8 mouse cellular contexts compared by ENCODE assay signal in the genomic region with DNA sequence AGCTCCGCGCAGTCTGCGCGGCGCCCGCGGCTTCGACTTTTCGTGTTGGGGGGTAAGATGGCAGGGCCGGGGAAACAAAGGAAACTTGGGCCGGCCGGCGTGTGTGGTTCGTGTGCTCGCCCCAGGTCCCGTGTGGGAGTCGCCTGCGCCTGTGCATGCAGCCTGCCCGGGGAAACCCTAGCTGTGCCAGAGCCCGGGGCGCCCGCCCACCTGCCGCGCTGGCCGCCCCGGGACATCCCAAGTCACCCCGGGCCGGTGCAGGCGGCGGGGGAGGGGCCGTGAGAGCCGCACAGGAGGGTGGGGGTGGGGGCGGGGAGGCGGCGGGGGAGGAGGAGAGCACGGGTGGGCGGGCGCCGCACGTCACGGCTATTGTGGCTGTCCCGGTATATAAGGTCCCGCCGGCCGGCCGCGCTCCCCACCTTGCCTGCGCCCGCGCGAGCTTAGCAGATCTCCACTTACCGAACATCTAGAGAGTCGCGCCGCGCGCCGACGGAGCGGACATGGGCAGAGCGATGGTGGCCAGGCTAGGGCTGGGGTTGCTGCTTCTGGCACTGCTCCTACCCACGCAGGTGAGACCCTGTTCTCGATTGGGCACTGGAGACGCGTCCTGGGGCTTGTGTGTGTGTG. TPM values are rescaled to one million over a fixed set of nuclear protein-coding genes. Genes with fewer than 3 reads are reported as not detected.
A peak's percentile ranks its signal among the peaks of the same experiment; 100 is the strongest.
DNase-seq lines count a peak whose midpoint lies in the region; ATAC-seq lines count a peak whose summit lies in the region.

No protein-coding gene starts in this region.

- peaks cover 8% of the 10 kb centered on the region; the same call in 1 of the 2 replicates for H3K27me3 ChIP-seq in embryonic facial prominence, embryonic 13.5 days
- no peaks in the 10 kb centered on the region for H3K27me3 ChIP-seq in heart, embryonic 15.5 days
- H3K27me3 ChIP-seq in megakaryocyte, embryonic 14.5 days (replicated peaks), result peaks cover 61% of the 10 kb centered on the region

- H3K4me2 ChIP-seq in embryonic facial prominence, embryonic 13.5 days, result peak overlapping the region; percentile 85
- peak overlapping the region; percentile 99 for H3K4me2 ChIP-seq in heart, embryonic 15.5 days

- H3K27ac ChIP-seq in embryonic facial prominence, embryonic 13.5 days, result peak overlapping the region; percentile 98
- peak overlapping the region; percentile 90 for H3K27ac ChIP-seq in heart, embryonic 15.5 days

- peak; percentile 84 for ATAC-seq in embryonic facial prominence, embryonic 13.5 days (ENCODE audit: insufficient number of reproducible peaks, insufficient read depth, low FRiP score, low TSS enrichment, low read depth)
- ATAC-seq in heart, embryonic 15.5 days (replicated peaks; ENCODE audit: insufficient number of reproducible peaks, insufficient read depth, low FRiP score, low read depth), result peak; percentile 86

- H3K36me3 ChIP-seq in embryonic facial prominence, embryonic 13.5 days, result peaks cover 17% of the 10 kb centered on the region
- no peaks in the 10 kb centered on the region; the same call in 1 of the 2 replicates for H3K36me3 ChIP-seq in heart, embryonic 15.5 days
- H3K36me3 ChIP-seq in megakaryocyte, embryonic 14.5 days (replicated peaks; ENCODE audit: low read length), result no peaks in the 10 kb centered on the region

- H3K9me3 ChIP-seq in embryonic facial prominence, embryonic 13.5 days, result no peaks in the 10 kb centered on the region
- no peaks in the 10 kb centered on the region for H3K9me3 ChIP-seq in heart, embryonic 15.5 days (replicated peaks)
- peaks cover 9% of the 10 kb centered on the region for H3K9me3 ChIP-seq in megakaryocyte, embryonic 14.5 days

- under 1% methylated on average over 51 of the region's 65 CpGs for WGBS in embryonic facial prominence, embryonic 13.5 days
- under 1% methylated on average over 49 of the region's 65 CpGs for WGBS in heart, embryonic 15.5 days

- H3K9ac ChIP-seq in embryonic facial prominence, embryonic 13.5 days, result peak overlapping the region; percentile 88
- peak overlapping the region; percentile 74 for H3K9ac ChIP-seq in heart, embryonic 15.5 days

- peak; percentile 93 for DNase-seq in B cell, adult 2 months
- peak; percentile 87 for DNase-seq in NIH3T3 (ENCODE audit: low read depth)
- DNase-seq in kidney, postnatal 14 days, result peak; percentile 93
- DNase-seq in skeletal muscle tissue, adult 2 months (ENCODE audit: low read depth, low spot score), result peak; percentile 56
- DNase-seq in yolk sac, embryonic 10.5 days (ENCODE audit: low spot score), result peak; percentile 76

- H3K4me3 ChIP-seq in embryonic facial prominence, embryonic 13.5 days, result peak overlapping the region; percentile 70
- peak overlapping the region; percentile 75 for H3K4me3 ChIP-seq in heart, embryonic 15.5 days
- H3K4me3 ChIP-seq in megakaryocyte, embryonic 14.5 days (replicated peaks), result peak overlapping the region; percentile 91

- peaks cover 10% of the 10 kb centered on the region; the same call in 1 of the 2 replicates for H3K4me1 ChIP-seq in embryonic facial prominence, embryonic 13.5 days
- peaks cover 21% of the 10 kb centered on the region for H3K4me1 ChIP-seq in heart, embryonic 15.5 days (replicated peaks)
- peaks cover 37% of the 10 kb centered on the region for H3K4me1 ChIP-seq in megakaryocyte, embryonic 14.5 days

RNA-seq across cellular contexts. Expression of a gene that starts 0.8 kb away (rescaled TPM):
- polyA plus RNA-seq in embryonic facial prominence, embryonic 13.5 days (2015; fragmentation: Nextera tagmentation; extraction: Ambion mirVana), result 260 and 274 TPM in 2 replicates
- polyA plus RNA-seq in heart, embryonic 15.5 days (2015; fragmentation: Nextera tagmentation; extraction: Ambion mirVana), result 80.1 and 102 TPM in 2 replicates
- polyA plus RNA-seq in megakaryocyte, embryonic 14.5 days (2012; ENCODE audit: insufficient read depth, low replicate concordance), result 0.94 and 1.1 TPM in 2 replicates

RNA-seq across cellular contexts. Expression of a gene that starts 38.1 kb away (rescaled TPM):
- polyA plus RNA-seq in embryonic facial prominence, embryonic 13.5 days (2015; fragmentation: Nextera tagmentation; extraction: Ambion mirVana), result 66.0 and 76.1 TPM in 2 replicates
- 80.8 and 95.5 TPM in 2 replicates for polyA plus RNA-seq in heart, embryonic 15.5 days (2015; fragmentation: Nextera tagmentation; extraction: Ambion mirVana)
- 15.7 TPM in 1 of 2 replicates, not detected in the other for polyA plus RNA-seq in megakaryocyte, embryonic 14.5 days (2012; ENCODE audit: insufficient read depth, low replicate concordance)

RNA-seq across cellular contexts. Expression of a gene that starts 55.0 kb away (rescaled TPM):
- polyA plus RNA-seq in embryonic facial prominence, embryonic 13.5 days (2015; fragmentation: Nextera tagmentation; extraction: Ambion mirVana), result 11.9 and 34.3 TPM in 2 replicates
- polyA plus RNA-seq in heart, embryonic 15.5 days (2015; fragmentation: Nextera tagmentation; extraction: Ambion mirVana), result 16.0 and 16.5 TPM in 2 replicates
- polyA plus RNA-seq in megakaryocyte, embryonic 14.5 days (2012; ENCODE audit: insufficient read depth, low replicate concordance), result 14.7 and 29.5 TPM in 2 replicates

Comparison
In these comparisons a context has a peak if more than half of its experiments do, and no peak if none do; other contexts are left out.
1. Peak in every context shown above with its lines: DNase-seq, ATAC-seq, H3K4me3 ChIP-seq and H3K27ac ChIP-seq.
2. RNA of a gene that starts 0.8 kb away (polyA plus RNA-seq): 260 to 274 TPM in embryonic facial prominence, embryonic 13.5 days and 80.1 to 102 TPM in heart, embryonic 15.5 days; 0.94 to 1.1 TPM in megakaryocyte, embryonic 14.5 days; every median in the first group is over 10 times any median in the second.